Mouse (Mus musculus): Measurements from ENCODE around the gene Lmo2. TPM values are rescaled to one million over a fixed set of nuclear protein-coding genes. Genes with fewer than 3 reads are reported as not detected.

The Lmo2 gene
- polyA plus RNA-seq, 1 experiment from 2014 or later: 30.2 TPM

DNA sequence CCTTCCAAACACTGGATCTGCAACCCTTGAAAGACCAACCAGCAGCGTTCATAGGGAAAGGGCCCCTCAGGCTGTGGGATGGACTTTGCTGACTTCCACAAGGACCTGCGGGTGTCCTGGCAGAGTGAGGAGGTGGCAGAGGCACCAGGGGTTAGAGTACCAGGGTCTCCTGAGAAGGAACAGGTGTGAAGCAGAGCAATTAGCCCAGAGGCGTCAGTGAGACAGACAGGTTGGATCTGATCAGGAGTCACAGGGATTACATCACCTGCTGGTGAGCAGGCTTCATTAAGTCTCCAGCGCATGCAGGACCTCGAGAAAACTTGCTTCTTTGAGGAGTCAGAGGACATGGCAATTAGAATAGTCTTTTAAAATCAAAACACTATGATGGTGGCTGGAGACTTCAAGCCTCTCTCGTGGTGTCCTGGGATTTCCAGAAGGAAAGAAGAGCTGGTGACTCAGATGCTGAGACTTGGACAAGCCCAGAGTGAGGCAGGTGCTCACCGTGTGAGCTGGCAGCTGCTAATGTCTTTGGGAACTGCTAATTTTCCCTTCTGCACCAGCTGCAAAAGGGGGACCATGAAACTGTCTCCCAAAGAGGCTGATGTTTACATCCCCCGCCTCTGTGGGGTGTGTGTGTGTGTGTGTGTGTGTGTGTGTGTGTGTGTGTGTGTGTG lies 9.7 kb upstream of the Lmo2 start:
- H3K27me3 ChIP-seq (replicated peaks; ENCODE audit: control insufficient read depth, insufficient read depth, low read length): no peaks in the 10 kb centered on the region
- DNase-seq (ENCODE audit: low spot score) (no peak), ATAC-seq (no peak)
- WGBS: 61% methylated on average over 8 of the region's 8 CpGs
- H3K9me3 ChIP-seq (replicated peaks; ENCODE audit: control insufficient read depth, low read length): no peaks in the 10 kb centered on the region
- no peak overlapping the region for H3K4me2 ChIP-seq (ENCODE audit: low read length)
- no peak overlapping the region for H3K27ac ChIP-seq (ENCODE audit: low read depth, low read length)
- H3K36me3 ChIP-seq (ENCODE audit: control insufficient read depth, insufficient read depth, low read length): no peaks in the 10 kb centered on the region
- no peaks in the 10 kb centered on the region for H3K4me1 ChIP-seq (ENCODE audit: control insufficient read depth, insufficient read depth, low read length)
- H3K9ac ChIP-seq (ENCODE audit: low read length): no peak overlapping the region
- no peak overlapping the region for H3K4me3 ChIP-seq (ENCODE audit: low read depth, low read length)

DNA sequence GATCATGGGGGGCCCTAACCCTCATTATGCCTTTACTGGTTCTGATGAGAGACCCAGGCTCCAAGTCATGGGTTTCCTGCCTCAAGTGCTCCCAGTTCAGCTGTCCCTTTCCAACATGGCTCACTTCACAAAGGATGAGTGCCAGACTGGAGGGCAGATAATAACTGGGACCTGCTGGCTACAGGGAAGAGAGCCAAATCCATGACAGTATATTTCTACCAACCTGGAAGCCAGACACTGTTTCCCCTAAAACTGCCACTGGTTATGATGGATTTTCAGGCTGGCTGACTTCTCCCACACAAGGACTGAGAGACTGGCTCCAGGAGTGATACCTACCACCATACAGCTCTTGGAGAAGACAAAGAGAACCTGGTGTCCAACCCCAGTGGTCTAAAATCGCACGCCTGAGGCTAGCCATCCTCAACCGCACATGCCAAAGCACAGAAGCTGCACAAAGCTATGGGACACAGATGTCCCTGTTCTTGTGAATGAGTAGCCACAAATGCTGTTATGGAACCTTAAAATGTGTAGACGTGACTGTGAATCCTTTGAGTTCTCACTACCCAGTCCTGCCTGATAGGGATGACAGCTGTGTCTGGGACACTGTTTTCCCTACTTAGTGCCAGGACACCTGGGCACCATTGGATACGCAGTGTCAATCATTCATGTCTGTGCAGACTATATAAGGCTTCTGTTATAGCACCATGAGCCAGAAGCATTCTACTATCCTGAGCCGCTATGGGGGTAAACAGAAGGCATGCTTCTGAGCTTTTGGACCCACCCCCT lies 4.5 kb upstream of the Lmo2 start:
- Histone ChIP-seq H3K27ac (ENCODE audit: low read depth, low read length) (peak overlapping the region; percentile 50; the same call in 1 of the 2 replicates), H3K9me3 (replicated peaks; ENCODE audit: control insufficient read depth, low read length) (no peaks in the 10 kb centered on the region)
- peak; percentile 90 for ATAC-seq

DNA sequence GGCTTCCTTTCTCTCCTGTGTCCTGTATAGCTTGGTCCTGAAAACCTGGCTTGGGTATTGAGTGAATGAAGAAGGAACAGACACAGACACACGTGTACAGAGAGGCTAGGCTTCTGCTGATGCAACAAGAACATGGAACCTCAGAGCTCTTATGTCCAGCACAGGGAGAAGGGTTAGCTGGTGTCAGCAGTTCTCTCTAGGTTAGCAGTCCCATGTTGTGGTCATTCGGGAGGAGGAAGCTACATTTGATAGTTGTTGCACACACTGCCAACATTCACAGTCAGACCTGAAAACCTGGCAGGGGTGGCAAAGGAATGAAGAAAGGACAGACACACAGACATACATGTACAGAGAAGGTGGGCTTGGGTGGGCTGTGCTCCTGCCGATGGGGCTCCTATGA lies 2.1 kb upstream of the Lmo2 start:
- H3K9ac ChIP-seq (ENCODE audit: low read length): no peak overlapping the region
- no peaks in the 10 kb centered on the region for H3K36me3 ChIP-seq (ENCODE audit: control insufficient read depth, insufficient read depth, low read length)
- H3K9me3 ChIP-seq (replicated peaks; ENCODE audit: control insufficient read depth, low read length): no peaks in the 10 kb centered on the region
- H3K27ac ChIP-seq (ENCODE audit: low read depth, low read length): no peak overlapping the region
- no peak overlapping the region for H3K4me2 ChIP-seq (ENCODE audit: low read length)
- no peaks in the 10 kb centered on the region for H3K4me1 ChIP-seq (ENCODE audit: control insufficient read depth, insufficient read depth, low read length)
- no peaks in the 10 kb centered on the region for H3K27me3 ChIP-seq (replicated peaks; ENCODE audit: control insufficient read depth, insufficient read depth, low read length)
- 82% methylated on average over 3 of the region's 3 CpGs for WGBS
- H3K4me3 ChIP-seq (ENCODE audit: low read depth, low read length): no peak overlapping the region
- ATAC-seq (no peak), DNase-seq (ENCODE audit: low spot score) (no peak)

More for the DNA sequence above, 4.5 kb upstream of the Lmo2 start:
- 83% methylated on average over 6 of the region's 6 CpGs for WGBS
- no peaks in the 10 kb centered on the region for H3K4me1 ChIP-seq (ENCODE audit: control insufficient read depth, insufficient read depth, low read length)
- H3K4me2 ChIP-seq (ENCODE audit: low read length): no peak overlapping the region
- H3K9ac ChIP-seq (ENCODE audit: low read length): no peak overlapping the region
- H3K36me3 ChIP-seq (ENCODE audit: control insufficient read depth, insufficient read depth, low read length): no peaks in the 10 kb centered on the region
- peak; percentile 55 for DNase-seq (ENCODE audit: low spot score)
- no peaks in the 10 kb centered on the region for H3K27me3 ChIP-seq (replicated peaks; ENCODE audit: control insufficient read depth, insufficient read depth, low read length)
- no peak overlapping the region for H3K4me3 ChIP-seq (ENCODE audit: low read depth, low read length)

GRCm38 (mm10) chr2:103956867-103957266 lies 919 bp upstream of the Lmo2 start:
- Histone ChIP-seq H3K9me3 (replicated peaks; ENCODE audit: control insufficient read depth, low read length) (no peaks in the 10 kb centered on the region), H3K36me3 (ENCODE audit: control insufficient read depth, insufficient read depth, low read length) (no peaks in the 10 kb centered on the region), H3K4me2 (ENCODE audit: low read length) (no peak overlapping the region), H3K27me3 (replicated peaks; ENCODE audit: control insufficient read depth, insufficient read depth, low read length) (no peaks in the 10 kb centered on the region), H3K4me3 (ENCODE audit: low read depth, low read length) (no peak overlapping the region), H3K9ac (ENCODE audit: low read length) (no peak overlapping the region), H3K4me1 (ENCODE audit: control insufficient read depth, insufficient read depth, low read length) (no peaks in the 10 kb centered on the region), H3K27ac (ENCODE audit: low read depth, low read length) (no peak overlapping the region)
- WGBS: 87% methylated on average over 6 of the region's 6 CpGs
- ATAC-seq: no peak
- no peak for DNase-seq (ENCODE audit: low spot score)

DNA sequence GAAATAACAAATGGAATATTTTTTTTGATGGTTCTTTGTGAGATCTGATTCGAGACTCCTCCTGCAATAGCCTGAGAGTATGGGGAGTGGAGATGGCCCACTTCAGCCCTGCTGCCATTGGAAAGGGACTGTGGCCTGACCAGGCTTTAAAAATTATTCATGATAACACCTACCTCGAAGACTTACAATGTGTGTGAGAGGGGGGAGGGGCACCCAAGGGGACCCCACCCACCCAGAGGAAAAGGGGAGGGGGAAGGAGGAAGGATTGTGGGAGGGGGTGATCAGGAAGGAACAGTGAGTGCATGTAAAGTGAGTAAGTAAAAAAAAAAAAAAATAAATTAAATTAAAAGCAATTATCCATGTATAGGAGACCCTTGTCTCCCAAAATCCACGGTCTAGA lies 848 bp downstream of the Lmo2 start:
- H3K27me3 ChIP-seq (replicated peaks; ENCODE audit: control insufficient read depth, insufficient read depth, low read length): no peaks in the 10 kb centered on the region
- no peak overlapping the region for H3K9ac ChIP-seq (ENCODE audit: low read length)
- WGBS: 79% methylated on average over 3 of the region's 3 CpGs
- ATAC-seq (no peak), DNase-seq (ENCODE audit: low spot score) (no peak)
- H3K4me2 ChIP-seq (ENCODE audit: low read length): no peak overlapping the region
- no peak overlapping the region for H3K4me3 ChIP-seq (ENCODE audit: low read depth, low read length)
- no peak overlapping the region for H3K27ac ChIP-seq (ENCODE audit: low read depth, low read length)
- no peaks in the 10 kb centered on the region for H3K36me3 ChIP-seq (ENCODE audit: control insufficient read depth, insufficient read depth, low read length)
- H3K9me3 ChIP-seq (replicated peaks; ENCODE audit: control insufficient read depth, low read length): no peaks in the 10 kb centered on the region
- no peaks in the 10 kb centered on the region for H3K4me1 ChIP-seq (ENCODE audit: control insufficient read depth, insufficient read depth, low read length)

DNA sequence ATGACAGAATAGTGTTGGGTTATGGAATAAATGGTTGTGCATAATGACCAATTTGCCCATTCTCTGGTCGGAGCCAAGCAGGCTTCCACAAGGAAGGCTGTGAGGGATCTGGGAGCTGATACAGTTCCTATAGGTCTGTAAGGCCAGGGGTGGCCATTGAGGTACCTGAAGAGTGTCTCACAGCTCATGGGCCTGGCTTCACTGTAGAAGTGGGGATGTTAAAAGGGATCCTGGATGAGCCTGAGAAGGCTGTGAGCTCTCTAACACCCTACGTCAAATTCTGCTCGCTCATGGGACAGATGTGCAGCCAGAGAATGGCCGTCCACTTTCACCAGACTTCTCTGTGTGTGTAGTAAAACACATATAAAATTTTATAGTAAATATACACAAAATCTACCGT lies 1.3 kb downstream of the Lmo2 start:
- no peak overlapping the region for H3K4me3 ChIP-seq (ENCODE audit: low read depth, low read length)
- H3K36me3 ChIP-seq (ENCODE audit: control insufficient read depth, insufficient read depth, low read length): no peaks in the 10 kb centered on the region
- no peak overlapping the region for H3K9ac ChIP-seq (ENCODE audit: low read length)
- H3K4me2 ChIP-seq (ENCODE audit: low read length): no peak overlapping the region
- no peaks in the 10 kb centered on the region for H3K9me3 ChIP-seq (replicated peaks; ENCODE audit: control insufficient read depth, low read length)
- DNase-seq (ENCODE audit: low spot score): no peak
- ATAC-seq: no peak
- H3K27ac ChIP-seq (ENCODE audit: low read depth, low read length): no peak overlapping the region
- H3K27me3 ChIP-seq (replicated peaks; ENCODE audit: control insufficient read depth, insufficient read depth, low read length): no peaks in the 10 kb centered on the region
- no peaks in the 10 kb centered on the region for H3K4me1 ChIP-seq (ENCODE audit: control insufficient read depth, insufficient read depth, low read length)
- WGBS: 84% methylated on average over 5 of the region's 5 CpGs

DNA sequence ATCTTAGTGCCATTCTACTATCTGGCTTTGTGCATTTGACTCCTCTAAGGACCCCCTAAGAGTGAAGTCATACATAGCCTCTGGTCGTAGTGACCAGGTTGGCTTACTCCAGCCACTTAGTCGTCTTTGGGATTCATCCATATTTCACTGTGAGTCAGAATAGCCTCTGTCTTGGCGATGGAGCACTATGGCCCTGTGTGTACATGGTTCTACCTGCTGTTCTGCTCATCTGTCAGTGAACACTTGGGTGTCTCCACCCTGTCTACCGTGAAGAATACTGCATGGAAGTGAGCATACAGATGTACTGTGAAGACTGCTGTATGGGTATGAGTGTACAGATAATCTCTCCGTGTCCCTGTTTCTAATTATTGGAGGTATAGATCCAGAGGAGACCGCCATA lies 1.8 kb downstream of the Lmo2 start:
- no peak overlapping the region for H3K4me3 ChIP-seq (ENCODE audit: low read depth, low read length)
- no peaks in the 10 kb centered on the region for H3K36me3 ChIP-seq (ENCODE audit: control insufficient read depth, insufficient read depth, low read length)
- no peak for DNase-seq (ENCODE audit: low spot score)
- no peaks in the 10 kb centered on the region for H3K9me3 ChIP-seq (replicated peaks; ENCODE audit: control insufficient read depth, low read length)
- H3K9ac ChIP-seq (ENCODE audit: low read length): no peak overlapping the region
- ATAC-seq: no peak
- H3K27ac ChIP-seq (ENCODE audit: low read depth, low read length): no peak overlapping the region
- no peaks in the 10 kb centered on the region for H3K27me3 ChIP-seq (replicated peaks; ENCODE audit: control insufficient read depth, insufficient read depth, low read length)
- H3K4me1 ChIP-seq (ENCODE audit: control insufficient read depth, insufficient read depth, low read length): no peaks in the 10 kb centered on the region
- H3K4me2 ChIP-seq (ENCODE audit: low read length): no peak overlapping the region
- WGBS: 92% methylated on average over 6 of the region's 6 CpGs

- Histone ChIP-seq H3K4me3 (ENCODE audit: low read depth, low read length) (no peak overlapping the region), H3K36me3 (ENCODE audit: control insufficient read depth, insufficient read depth, low read length) (no peaks in the 10 kb centered on the region), H3K27me3 (replicated peaks; ENCODE audit: control insufficient read depth, insufficient read depth, low read length) (no peaks in the 10 kb centered on the region), H3K9me3 (replicated peaks; ENCODE audit: control insufficient read depth, low read length) (no peaks in the 10 kb centered on the region), H3K4me1 (ENCODE audit: control insufficient read depth, insufficient read depth, low read length) (no peaks in the 10 kb centered on the region), H3K27ac (ENCODE audit: low read depth, low read length) (no peak overlapping the region), H3K9ac (ENCODE audit: low read length) (no peak overlapping the region), H3K4me2 (ENCODE audit: low read length) (no peak overlapping the region)
- no peak for ATAC-seq
- 53% methylated on average over 4 of the region's 4 CpGs for whole genome bisulfite sequencing
- DNase-seq (ENCODE audit: low spot score): no peak
Measured at GRCm38 (mm10) chr2:103962349-103962748, 4.6 kb downstream of the Lmo2 start.

- Histone ChIP-seq H3K4me2 (ENCODE audit: low read length) (no peak overlapping the region), H3K9ac (ENCODE audit: low read length) (no peak overlapping the region), H3K4me3 (ENCODE audit: low read depth, low read length) (no peak overlapping the region), H3K27me3 (replicated peaks; ENCODE audit: control insufficient read depth, insufficient read depth, low read length) (0 out of 2 replicates have a peak, but pooled peaks cover 4% of the 10 kb centered on the region), H3K4me1 (ENCODE audit: control insufficient read depth, insufficient read depth, low read length) (no peaks in the 10 kb centered on the region), H3K9me3 (replicated peaks; ENCODE audit: control insufficient read depth, low read length) (no peaks in the 10 kb centered on the region), H3K27ac (ENCODE audit: low read depth, low read length) (no peak overlapping the region), H3K36me3 (ENCODE audit: control insufficient read depth, insufficient read depth, low read length) (no peaks in the 10 kb centered on the region)
- 91% methylated on average over 3 of the region's 3 CpGs for WGBS
- ATAC-seq (no peak), DNase-seq (ENCODE audit: low spot score) (no peak)
Measured at GRCm38 (mm10) chr2:103965391-103965790, 7.6 kb downstream of the Lmo2 start.
